Mouse (Mus musculus) MEL (cell line): ENCODE results near the gene Rnf151. TPM values are rescaled to one million over a fixed set of nuclear protein-coding genes. Genes with fewer than 3 reads are reported as not detected.

Source experiments
- DNase-seq: peaks from one replicate; pipeline ENCODE4 v3.0.0; 2011; ENCODE audit warnings: low read depth, low spot score
- H3K27ac ChIP-seq: 2 replicates; pipeline ENCODE4 v1.5.1; 2012; ENCODE audit warnings: low read depth, mild to moderate bottlenecking, control low read depth, low read length, moderate library complexity; ENCODE audit not compliant: control insufficient read depth
- H3K27me3 ChIP-seq, 2 experiments: fragments of 150-350 bp in 1 of 2; sonication (generic) in 1 of 2; 2 replicates each; pipeline ENCODE4 v1.6.1; 2012; ENCODE audit warnings: low read length in 2 of 2, mild to moderate bottlenecking in 2 of 2, improper control_type of control experiment in 1 of 2, moderate library complexity in 1 of 2; ENCODE audit not compliant: insufficient read depth in 2 of 2, control insufficient read depth in 1 of 2
- H3K36me3 ChIP-seq, 2 experiments: 2 replicates each; pipeline ENCODE4 v1.6.1; 2012 to 2014; ENCODE audit warnings: low read length in 2 of 2, improper control_type of control experiment in 1 of 2, inconsistent platforms in 1 of 2, mild to moderate bottlenecking in 1 of 2; ENCODE audit not compliant: insufficient read depth in 2 of 2, control insufficient read depth in 1 of 2
- H3K4me1 ChIP-seq, 2 experiments: fragments of 150-350 bp in 1 of 2; sonication (generic) in 1 of 2; 2 replicates each; pipeline ENCODE4 v1.6.1; 2012; ENCODE audit warnings: low read length in 2 of 2, improper control_type of control experiment in 1 of 2, mild to moderate bottlenecking in 1 of 2; ENCODE audit not compliant: insufficient read depth in 2 of 2, control insufficient read depth in 1 of 2
- H3K4me3 ChIP-seq, 2 experiments: fragments of 150-350 bp in 1 of 2; sonication (generic) in 1 of 2; 2 replicates each; pipeline ENCODE4 v1.5.1; 2012; ENCODE audit warnings: low read depth in 2 of 2, low read length in 2 of 2, mild to moderate bottlenecking in 2 of 2, moderate library complexity in 2 of 2, control low read depth in 1 of 2, improper control_type of control experiment in 1 of 2; ENCODE audit not compliant: control insufficient read depth in 1 of 2, insufficient read depth in 1 of 2
- H3K79me2 ChIP-seq: 2 replicates; pipeline ENCODE4 v1.6.1; 2012; ENCODE audit warnings: mild to moderate bottlenecking, low read length, moderate library complexity; ENCODE audit not compliant: control insufficient read depth, poor library complexity, insufficient read depth
- H3K9ac ChIP-seq: 2 replicates; pipeline ENCODE4 v1.6.1; 2012; ENCODE audit warnings: low read depth, mild to moderate bottlenecking, control low read depth, low read length, moderate library complexity; ENCODE audit not compliant: control insufficient read depth, poor library complexity, severe bottlenecking
- H3K9me3 ChIP-seq: fragments of 150-350 bp; sonication (generic); replicated peaks from 2 replicates; pipeline ENCODE4 v1.6.1; 2012; ENCODE audit warnings: mild to moderate bottlenecking, low read length, improper control_type of control experiment, moderate library complexity; ENCODE audit not compliant: insufficient read depth
- ELF1 ChIP-seq: IDR thresholded peaks from 2 replicates; pipeline ENCODE4 v1.6.1; 2014; ENCODE audit warnings: low read depth, mild to moderate bottlenecking, inconsistent platforms, low read length, improper control_type of control experiment, moderate library complexity
- EP300 ChIP-seq, 2 experiments: IDR thresholded peaks; 2 replicates each; pipeline ENCODE4 v1.6.1; 2011; ENCODE audit warnings: improper control_type of control experiment in 2 of 2, low read length in 2 of 2, low read depth in 1 of 2, mild to moderate bottlenecking in 1 of 2
- ETS1 ChIP-seq: IDR thresholded peaks from 2 replicates; pipeline ENCODE4 v1.6.1; 2012; ENCODE audit warnings: low read depth, mild to moderate bottlenecking, inconsistent platforms, low read length, improper control_type of control experiment, moderate library complexity
- HCFC1 ChIP-seq: IDR thresholded peaks from 2 replicates; pipeline ENCODE4 v1.6.1; 2012; ENCODE audit warnings: low read depth, mild to moderate bottlenecking, inconsistent platforms, low read length, improper control_type of control experiment, moderate library complexity
- MAFK ChIP-seq: IDR thresholded peaks from 2 replicates; pipeline ENCODE4 v1.6.1; 2011; ENCODE audit warnings: low read depth, mild to moderate bottlenecking, low read length, improper control_type of control experiment, borderline replicate concordance
- NRF1 ChIP-seq: IDR thresholded peaks from 2 replicates; pipeline ENCODE4 v1.6.1; 2014; ENCODE audit warnings: low read depth, mild to moderate bottlenecking, inconsistent platforms, low read length, improper control_type of control experiment, moderate library complexity; ENCODE audit not compliant: poor library complexity, insufficient read depth, severe bottlenecking
- POLR2AphosphoS5 ChIP-seq: IDR thresholded peaks from 2 replicates; pipeline ENCODE4 v1.6.1; 2012; ENCODE audit warnings: low read depth, borderline replicate concordance, mild to moderate bottlenecking, inconsistent platforms, low read length, moderate library complexity, mixed read lengths
- RAD21 ChIP-seq: IDR thresholded peaks from 2 replicates; pipeline ENCODE4 v1.6.1; 2011; ENCODE audit warnings: mild to moderate bottlenecking, low read depth, low read length, improper control_type of control experiment
- RCOR1 ChIP-seq: IDR thresholded peaks from 2 replicates; pipeline ENCODE4 v1.6.1; 2012; ENCODE audit warnings: low read depth, mild to moderate bottlenecking, inconsistent platforms, low read length, improper control_type of control experiment
- SIN3A ChIP-seq: IDR thresholded peaks from 2 replicates; pipeline ENCODE4 v1.6.1; 2012; ENCODE audit warnings: low read length, improper control_type of control experiment, inconsistent platforms
- TBP ChIP-seq: IDR thresholded peaks from 2 replicates; pipeline ENCODE4 v1.8.0; 2011; ENCODE audit warnings: low read depth, low read length, improper control_type of control experiment
- TCF12 ChIP-seq: IDR thresholded peaks from 2 replicates; pipeline ENCODE4 v1.6.1; 2014; ENCODE audit warnings: low read depth, mild to moderate bottlenecking, inconsistent platforms, low read length, improper control_type of control experiment, moderate library complexity
- UBTF ChIP-seq: IDR thresholded peaks from 2 replicates; pipeline ENCODE4 v1.6.1; 2012; ENCODE audit warnings: low read depth, mild to moderate bottlenecking, inconsistent platforms, low read length, improper control_type of control experiment, moderate library complexity, borderline replicate concordance; ENCODE audit not compliant: insufficient read depth
- USF1 ChIP-seq: IDR thresholded peaks from 2 replicates; pipeline ENCODE4 v1.6.1; 2014; ENCODE audit warnings: low read depth, mild to moderate bottlenecking, inconsistent platforms, low read length, improper control_type of control experiment, moderate library complexity
- ZKSCAN1 ChIP-seq: IDR thresholded peaks from 2 replicates; pipeline ENCODE4 v1.6.1; 2012; ENCODE audit warnings: low read depth, mild to moderate bottlenecking, inconsistent platforms, low read length, improper control_type of control experiment, moderate library complexity
- polyA plus RNA-seq, 2 experiments: library from polyadenylated mRNA; stranded (reverse) in 1 of 2; unstranded in 1 of 2; fragments of >175 nt in 1 of 2; fragments of >200 nt in 1 of 2; gene quantifications; 2 replicates each; pipeline versions ENCODE4 v1.2.1 to v1.2.4; 2012; ENCODE audit warnings: low replicate concordance in 2 of 2, low read depth in 1 of 2; ENCODE audit not compliant: insufficient read length in 2 of 2, insufficient read depth in 1 of 2, missing spikeins in 1 of 2
- total RNA-seq: library from RNA; depleted of rRNA; stranded (reverse); fragments of 300-350 nt; gene quantifications from 2 replicates; pipeline ENCODE4 v1.2.3, GENCODE M21; 2012

Rnf151 gene
- total and polyA plus RNA-seq, 3 experiments, result 0.23 to 0.40 TPM; not detected in 1

DNA sequence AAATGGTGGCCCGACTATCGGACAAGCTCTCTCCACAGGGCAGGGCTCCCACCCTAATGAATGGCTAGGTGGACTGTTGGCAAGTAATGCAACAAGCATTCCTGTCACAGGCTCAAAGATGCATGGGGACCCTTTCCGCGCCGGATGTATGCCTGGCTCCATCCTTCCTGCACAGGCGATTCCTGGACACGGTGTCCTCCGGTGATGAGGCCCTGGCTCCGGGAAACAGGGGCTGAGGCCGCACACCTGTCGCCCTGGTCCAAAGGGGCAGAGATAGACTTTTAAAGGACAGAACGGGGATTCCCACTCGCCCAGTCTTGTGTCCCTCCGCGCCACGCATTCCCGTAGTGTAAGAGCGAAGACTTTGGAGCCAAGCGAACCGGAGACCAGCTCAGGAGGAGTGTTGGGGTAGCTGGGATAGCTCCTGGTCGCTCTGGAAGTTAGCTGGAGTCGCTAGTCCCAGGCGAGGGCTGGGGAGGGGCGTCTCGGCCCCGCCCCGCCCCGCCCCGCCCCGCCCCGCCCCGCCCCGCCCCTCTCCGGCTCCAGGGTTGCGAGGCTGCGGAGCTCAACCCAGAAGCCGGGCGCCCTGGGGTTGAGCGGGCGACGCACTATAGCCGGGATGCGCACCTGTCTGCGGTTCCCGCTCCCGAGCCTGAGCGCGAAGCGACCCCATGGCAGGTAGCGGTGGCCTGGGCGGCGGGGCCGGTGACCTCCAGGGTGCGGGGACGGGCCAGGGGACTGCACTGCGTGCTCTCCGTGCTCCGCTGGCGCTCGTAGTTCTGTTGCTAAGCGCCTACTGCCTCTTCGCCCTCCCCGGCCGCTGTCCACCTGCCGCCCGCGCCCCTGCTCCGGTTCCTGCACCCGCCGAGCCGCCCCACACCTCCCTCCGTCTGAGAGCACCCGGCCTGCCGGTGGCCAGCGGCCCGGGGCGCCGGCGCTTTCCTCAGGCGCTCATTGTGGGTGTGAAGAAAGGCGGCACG, 34.8 kb upstream of the Rnf151 start, which contains the start of gene Hs3st6:
Gene Hs3st6, plus strand, starts transcription at position 574 of the 980 bp plus-strand sequence.
- Histone ChIP-seq H3K4me1 (no peaks in the 10 kb centered on the region), H3K9me3 (no peaks in the 10 kb centered on the region), H3K9ac (no peak within 1 kb of the TSS), H3K27me3 (peaks cover under 1 to 2% of the 10 kb centered on the region in 2 experiments; a peak in 3 of 4 replicates), H3K36me3 (no peaks in the 10 kb centered on the region), H3K27ac (no peak within 1 kb of the TSS), H3K4me3 (no peak within 1 kb of the TSS), H3K79me2 (no peaks in the 10 kb centered on the region)
- DNase-seq, result no peak
- TF ChIP-seq POLR2AphosphoS5 (no peak), TBP (no peak), HCFC1 (no peak), ZKSCAN1 (no peak), RCOR1 (no peak), NRF1 (no peak), SIN3A (no peak), USF1 (no peak), RAD21 (no peak), ELF1 (no peak), MAFK (no peak), ETS1 (no peak), UBTF (no peak)

DNA sequence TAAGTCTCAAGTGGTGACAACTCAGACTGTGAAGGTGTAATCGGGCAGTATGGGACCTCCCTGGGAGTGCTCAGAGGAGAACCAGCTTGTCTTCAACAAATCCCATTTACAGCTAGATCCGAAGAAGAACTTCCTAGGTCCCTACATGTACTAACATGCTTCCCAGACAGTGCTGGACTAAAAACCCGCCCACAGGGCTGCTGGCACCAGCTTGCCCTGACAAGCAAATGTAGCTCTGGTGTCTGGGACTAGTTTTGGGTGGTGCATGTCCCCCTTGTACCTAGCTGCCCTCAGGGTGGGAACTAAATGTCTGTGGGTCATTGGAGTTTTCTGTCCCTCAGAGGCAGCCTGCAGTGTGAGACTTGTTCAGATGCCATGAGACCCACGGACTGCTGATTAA, 33.7 kb upstream of the Rnf151 start:
- Histone ChIP-seq H3K36me3 (no peaks in the 10 kb centered on the region), H3K27me3 (peaks cover 2 to 4% of the 10 kb centered on the region in 2 experiments; a peak in 3 of 4 replicates), H3K4me1 (no peaks in the 10 kb centered on the region), H3K9me3 (no peaks in the 10 kb centered on the region), H3K27ac (no peak overlapping the region), H3K79me2 (no peaks in the 10 kb centered on the region), H3K4me3 (no peak overlapping the region), H3K9ac (no peak overlapping the region)
- TF ChIP-seq EP300 (IDR thresholded peaks at IDR 0.05; ENCODE audit: low read depth in 1 of 2, low read length in 2 of 2) (no peak), TCF12 (no peak)
- DNase-seq, result no peak
